Mouse (Mus musculus) megakaryocyte-erythroid progenitor cell, adult 5-6 weeks (primary cell): ENCODE results near the gene Tnfsf12. TPM values are rescaled to one million over a fixed set of nuclear protein-coding genes. Genes with fewer than 3 reads are reported as not detected.
"Not testable (repeated sequence)": the region's sequence is repeated elsewhere in the genome, so short reads cannot be mapped to it uniquely, and the experiment has no call there.

Source experiments
- ATAC-seq: replicated peaks from 2 replicates; pipeline ENCODE4 v1.8.0; 2016; ENCODE audit warnings: mild to moderate bottlenecking, inconsistent platforms; ENCODE audit not compliant: severe bottlenecking, poor library complexity, low FRiP score, low TSS enrichment
- total RNA-seq, 2 experiments: library from RNA; stranded (forward) in 1 of 2; stranded (reverse) in 1 of 2; fragments of 200-1000, 215-1000 nt in 1 of 2; fragments of >200 nt in 1 of 2; fragmentation: Nextera tagmentation in 1 of 2; gene quantifications; 2 replicates each; pipeline ENCODE4 v1.2.3; 2014 to 2017

The Tnfsf12 gene
- total RNA-seq, 2 experiments from 2014 or later: 0.47 TPM; not detected in 1

DNA sequence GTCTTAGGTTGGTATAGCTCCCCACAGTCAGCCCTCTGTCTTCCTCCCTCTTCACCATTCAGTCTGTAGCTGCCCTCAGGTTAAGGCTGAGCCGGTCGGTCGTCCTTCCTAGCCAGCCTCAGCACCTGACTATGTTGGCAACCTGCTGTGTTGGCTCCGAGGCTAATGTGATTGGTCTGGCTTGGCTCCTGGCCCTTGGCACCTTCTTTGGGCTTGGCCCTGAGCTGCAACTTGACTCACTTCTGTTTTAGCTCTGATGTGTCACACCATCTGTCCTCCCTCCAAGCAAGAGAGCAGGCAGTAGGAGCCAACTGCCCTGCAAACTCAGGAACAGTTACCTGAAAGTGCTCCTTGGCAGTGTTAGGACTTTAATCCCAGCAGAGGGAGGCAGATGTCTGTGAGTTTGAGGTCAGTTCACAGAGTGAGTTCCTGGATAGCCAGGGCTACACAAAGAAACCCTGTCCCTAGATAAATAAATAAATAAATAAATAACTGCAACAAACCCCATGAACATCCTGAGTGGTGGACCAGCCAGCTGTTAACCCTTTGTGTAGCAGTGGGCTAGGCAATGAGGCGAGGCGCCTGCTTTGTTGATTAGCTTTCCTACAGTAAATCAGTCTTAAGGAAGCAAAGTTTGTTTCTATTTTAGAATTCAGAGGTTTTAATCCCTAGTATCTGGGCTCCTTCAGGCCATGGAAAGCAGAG is 11.3 kb upstream of the Tnfsf12 start:
- ATAC-seq: 0 out of 2 replicates have a peak, but pooled peaks have one; percentile 36

DNA sequence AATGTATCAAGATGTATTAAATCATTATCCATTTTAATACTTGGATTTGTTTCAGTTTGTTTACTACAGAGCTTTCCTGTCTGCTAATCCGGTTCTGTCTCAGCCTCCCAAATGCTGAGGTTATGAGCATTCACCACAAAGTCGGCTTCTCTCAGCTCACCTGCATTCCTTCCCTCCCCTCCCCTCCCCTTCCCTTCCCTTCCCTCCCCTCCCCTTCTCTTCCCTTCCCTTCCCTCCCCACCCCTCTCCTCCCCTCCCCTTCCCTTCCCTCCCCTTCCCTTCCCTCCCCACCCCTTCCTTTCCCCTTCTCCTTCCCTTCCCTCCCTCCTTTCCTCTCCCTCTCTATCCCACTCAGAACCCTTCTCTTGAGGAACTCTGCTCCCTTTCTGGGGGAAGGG is 9.0 kb upstream of the Tnfsf12 start:
- no peak for ATAC-seq

DNA sequence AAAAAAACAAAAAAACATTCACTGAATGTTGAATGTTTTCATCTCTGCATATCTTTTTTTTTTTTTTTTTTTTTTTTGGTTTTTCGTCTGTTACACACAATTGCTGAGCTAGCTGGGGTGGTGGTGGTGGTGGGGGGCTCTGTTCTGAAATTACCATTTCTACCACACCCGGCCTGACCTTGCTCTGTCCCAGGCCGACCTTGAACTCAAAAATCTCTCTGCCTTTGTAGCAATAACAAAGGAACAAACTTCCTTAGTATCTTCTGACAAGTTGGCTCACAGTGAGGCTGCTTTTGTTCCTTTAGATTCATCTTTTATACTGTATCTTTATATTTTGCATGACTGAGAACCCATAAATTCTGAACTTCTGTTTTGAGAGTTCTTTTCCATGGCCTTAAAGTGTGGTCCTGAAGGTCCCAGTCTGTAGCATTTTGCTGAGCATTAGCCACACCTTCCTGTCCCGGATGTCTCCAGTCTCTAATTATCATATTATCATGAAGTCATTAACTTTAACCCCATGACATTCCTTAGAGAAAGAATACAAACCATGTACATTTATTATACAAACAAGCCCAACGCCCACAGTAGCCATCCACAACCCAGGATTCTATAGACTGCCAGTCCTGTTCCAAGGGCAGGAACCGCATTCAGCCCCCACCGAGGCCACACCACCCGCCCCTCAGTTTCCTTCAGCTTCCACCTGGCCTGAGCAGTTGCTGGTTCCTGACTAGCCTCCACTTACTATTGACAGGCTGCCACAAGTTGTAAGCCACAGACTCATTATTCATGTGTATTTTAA is 8.4 kb upstream of the Tnfsf12 start:
- no peak for ATAC-seq

DNA sequence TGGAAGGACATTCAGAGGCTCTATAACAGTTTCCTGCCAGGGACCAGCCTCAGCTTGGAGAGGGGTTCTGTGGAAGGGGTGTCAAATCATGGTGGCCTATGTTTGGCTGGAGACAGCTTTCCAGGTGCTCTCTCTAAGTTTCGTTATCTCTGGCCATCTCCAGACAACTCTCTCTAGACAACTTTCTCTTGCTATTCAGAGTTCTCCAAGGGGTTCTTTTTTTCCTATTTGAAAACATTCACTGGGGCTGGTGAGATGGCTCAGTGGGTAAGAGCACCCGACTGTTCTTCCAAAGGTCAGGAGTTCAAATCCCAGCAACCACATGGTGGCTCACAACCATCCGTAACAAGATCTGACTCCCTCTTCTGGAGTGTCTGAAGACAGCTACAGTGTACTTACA is 7.7 kb upstream of the Tnfsf12 start:
- not testable (repeated sequence) for ATAC-seq

DNA sequence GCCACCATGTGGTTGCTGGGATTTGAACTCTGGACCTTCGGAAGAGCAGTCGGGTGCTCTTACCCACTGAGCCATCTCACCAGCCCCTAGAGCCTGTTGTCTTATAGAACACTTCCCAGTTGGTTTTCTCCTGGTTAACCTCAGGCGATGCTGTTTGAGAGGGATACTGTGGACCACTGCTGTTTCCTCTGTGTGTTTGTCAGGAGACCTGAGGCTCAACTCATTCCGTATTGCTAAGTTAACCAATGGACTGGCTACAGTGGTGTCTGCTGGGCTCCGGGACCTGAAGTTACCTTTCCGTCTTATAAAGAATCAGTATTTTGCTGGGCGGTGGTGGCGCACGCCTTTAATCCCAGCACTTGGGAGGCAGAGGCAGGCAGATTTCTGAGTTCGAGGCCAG is 7.2 kb upstream of the Tnfsf12 start:
- ATAC-seq: not testable (repeated sequence)

DNA sequence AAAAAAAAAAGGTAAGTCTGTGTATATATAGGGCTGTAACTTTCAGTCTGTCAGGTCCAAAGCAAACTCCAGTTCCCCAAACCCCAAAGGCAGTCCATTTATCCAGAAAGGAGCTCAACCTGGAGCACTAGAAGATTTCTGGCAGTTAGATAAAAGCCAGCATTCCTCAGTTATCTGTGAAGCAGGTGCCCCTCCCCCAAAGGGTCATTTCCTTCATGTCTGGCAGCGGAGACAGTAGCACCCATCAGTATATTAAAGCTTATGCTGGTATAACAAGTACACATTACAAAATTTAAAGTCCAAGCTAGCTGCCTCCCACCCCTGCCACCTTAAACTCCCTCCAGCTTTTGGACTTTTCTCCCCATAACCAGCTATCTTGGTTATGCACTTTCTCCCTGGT is 3.9 kb upstream of the Tnfsf12 start:
- no peak for ATAC-seq

DNA sequence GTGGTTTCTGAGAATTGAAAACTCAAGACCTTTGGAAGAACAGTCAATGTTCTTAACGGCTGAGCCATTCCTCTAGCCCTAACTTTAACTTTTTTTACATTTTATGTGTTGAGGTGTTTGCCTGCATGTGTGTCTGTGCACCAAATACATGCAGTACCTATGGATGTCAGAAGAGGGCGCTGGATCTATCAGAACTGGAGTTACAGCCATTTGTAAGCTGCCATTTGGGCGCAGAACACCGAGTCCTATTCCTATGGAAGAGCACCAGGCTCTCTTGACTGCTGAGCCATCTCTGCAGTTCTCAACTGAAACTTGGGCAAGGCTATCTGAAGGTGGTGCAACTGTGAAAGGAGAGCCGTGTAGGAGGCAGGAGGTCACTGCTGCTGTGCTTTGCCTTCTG is 2.9 kb upstream of the Tnfsf12 start:
- ATAC-seq: no peak

DNA sequence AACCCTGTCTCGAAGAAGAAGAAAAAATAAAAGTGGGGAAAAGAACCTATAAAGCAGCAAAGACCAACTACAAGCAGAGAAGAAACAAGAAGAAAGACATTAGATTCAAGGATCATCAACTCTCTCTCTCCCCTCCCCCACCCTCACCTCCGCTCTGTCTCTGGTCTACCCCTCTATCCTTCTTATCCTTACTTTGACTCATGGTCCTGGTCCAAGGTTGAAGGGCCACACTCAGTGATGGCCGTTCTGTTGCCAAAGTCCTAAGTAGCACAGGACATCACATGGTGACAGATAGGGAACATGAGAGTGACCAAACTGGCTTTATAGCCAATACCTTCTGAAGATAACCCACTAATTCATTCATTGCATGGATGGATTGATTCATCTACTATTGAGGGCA is 1.7 kb upstream of the Tnfsf12 start:
- ATAC-seq: no peak

DNA sequence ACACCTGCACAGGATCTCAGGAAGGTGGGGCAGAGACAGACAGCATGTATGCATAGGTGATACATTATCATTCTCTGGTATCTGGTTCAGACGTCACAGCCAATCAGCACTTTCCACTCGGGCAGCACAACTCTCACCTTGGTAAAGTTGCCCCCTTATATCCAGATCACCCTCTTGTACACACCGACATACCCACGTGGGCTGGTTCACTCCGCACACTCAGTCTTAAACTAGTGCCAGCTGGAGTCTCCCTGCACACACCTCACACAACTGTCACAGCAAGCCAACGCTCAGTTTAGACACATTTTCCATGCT is 646 bp downstream of the Tnfsf12 start:
- ATAC-seq: 0 out of 2 replicates have a peak, but pooled peaks have one; percentile 11

DNA sequence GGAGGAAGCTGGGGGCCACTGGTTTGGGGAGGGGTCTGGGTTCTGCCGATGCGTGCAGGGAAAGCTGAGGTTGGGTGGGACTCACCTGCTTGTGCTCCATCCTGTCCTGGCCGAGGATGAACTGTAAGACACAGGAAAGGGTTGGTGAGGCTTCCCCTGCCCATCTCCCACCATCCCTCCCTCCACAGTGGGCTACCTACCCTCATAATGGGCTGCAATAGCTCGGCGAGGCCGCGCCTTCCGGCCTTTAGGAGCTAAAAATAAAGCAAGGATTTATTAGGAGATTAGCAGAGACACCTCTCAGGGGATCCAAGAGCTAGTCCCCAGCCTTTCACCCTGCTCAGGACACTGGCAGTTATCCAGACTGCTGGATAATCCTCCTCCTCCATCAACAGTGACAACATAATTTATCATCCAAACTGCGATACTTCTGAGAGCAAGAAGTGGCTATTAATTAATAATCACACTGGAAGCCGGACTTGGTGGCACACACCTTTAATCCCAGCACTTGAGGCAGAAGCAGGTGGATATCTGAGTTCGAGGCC is 2.2 kb downstream of the Tnfsf12 start:
- ATAC-seq: no peak

DNA sequence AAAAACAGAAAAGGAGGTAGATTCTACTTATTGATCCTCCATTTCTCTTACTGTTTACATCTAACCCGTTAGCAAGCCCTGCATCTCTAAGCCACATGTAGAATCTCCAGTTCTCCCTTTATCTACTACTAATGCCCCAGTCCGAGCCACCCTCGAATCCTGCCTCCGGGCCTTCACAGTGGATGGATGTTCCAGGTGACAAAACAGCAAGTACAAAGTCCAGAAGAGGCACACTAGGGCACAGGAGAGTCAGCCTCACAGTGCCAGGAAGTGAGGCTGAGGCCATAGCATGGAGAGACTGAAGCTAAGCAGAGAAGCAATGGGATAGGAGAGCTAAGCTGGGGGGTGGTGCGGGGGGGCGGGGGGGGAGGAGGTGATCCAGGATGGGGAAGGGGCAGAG is 2.8 kb downstream of the Tnfsf12 start:
- no peak for ATAC-seq

DNA sequence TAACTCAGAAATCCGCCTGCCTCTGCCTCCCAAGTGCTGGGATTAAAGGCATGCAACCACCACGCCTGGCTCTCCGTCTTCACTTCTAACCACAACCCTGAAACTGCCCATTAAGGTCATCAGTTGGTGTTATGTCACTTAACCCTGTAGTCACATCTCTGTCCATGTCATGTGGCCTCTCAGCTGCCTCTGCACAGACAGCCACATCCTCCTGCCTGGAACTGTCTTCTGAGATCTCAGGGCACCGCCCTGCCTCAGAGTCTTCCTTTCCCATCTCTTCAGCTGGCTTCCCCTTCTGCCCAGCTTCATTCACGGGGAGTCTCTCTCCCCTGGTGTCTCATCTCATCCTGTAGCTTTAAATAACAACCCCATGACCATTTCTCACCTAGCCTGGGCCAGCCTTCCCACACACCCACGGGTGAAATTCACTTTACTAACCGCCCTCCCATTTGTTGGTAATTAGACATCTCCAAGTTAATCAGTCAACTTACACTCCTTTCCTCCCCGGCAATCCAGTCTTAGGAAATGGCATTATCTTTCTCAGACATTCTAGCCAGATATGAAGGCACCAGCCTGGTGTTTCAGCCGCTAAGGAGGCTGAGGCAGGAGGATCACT is 3.3 kb downstream of the Tnfsf12 start:
- ATAC-seq: no peak

DNA sequence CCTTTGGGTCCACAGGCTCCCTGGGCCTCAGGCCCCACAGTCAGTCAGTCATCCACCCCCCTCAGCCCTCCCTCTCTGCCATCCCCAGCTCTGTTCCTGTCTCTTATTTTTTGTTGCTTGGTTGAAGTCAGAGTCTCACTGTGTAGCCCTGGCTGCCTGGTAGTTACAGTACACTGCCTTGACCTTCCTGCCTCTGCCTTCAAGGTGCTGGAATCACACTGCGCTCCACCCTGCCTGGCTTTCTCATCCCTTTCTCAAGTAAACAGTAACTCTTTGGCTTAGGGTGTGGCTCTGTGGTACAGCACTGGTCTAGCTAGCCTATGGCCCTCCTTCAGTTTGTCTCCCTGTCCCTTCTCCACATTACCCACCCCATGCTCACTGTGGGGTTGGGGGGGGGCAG is 5.8 kb downstream of the Tnfsf12 start:
- ATAC-seq: no peak

DNA sequence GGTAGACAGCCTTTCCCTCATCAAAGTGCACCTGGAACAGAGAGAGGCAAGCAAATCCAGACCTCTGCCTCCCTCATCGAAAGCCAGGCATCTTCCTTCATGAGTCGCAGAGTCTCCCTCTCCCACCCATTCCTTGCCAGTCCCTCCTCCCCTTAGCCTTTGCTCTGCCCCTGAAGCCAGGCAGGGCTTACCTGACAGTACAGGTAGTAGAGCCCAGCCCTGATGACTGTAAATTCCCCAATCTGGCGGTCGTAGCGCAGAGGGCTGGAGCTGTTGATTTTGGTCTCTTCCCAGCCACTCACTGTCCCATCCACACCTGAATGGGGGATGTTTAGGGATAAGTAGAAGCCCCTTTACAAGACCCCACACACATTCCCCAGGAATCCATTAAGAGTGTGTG is 8.6 kb downstream of the Tnfsf12 start:
- ATAC-seq: no peak

DNA sequence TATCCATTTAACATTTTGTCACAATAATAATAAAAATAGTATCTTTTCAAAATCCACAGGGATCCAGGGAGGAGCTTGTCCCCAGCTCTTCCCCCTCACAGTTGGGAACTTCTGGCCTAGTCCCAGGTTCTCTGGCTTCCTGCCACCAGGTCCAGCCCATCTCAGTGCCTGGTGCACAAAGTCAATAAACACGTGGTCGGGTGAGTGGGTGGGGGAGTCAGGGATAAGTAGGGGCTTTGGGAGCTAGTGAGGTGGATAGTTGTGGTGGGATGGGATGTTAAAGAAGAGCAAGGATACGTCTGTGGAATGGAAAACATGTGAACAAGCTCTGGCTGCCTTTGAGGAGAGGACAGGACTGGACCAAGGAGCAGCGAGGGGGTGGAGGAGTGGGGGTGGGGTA is 9.3 kb downstream of the Tnfsf12 start:
- no peak for ATAC-seq

DNA sequence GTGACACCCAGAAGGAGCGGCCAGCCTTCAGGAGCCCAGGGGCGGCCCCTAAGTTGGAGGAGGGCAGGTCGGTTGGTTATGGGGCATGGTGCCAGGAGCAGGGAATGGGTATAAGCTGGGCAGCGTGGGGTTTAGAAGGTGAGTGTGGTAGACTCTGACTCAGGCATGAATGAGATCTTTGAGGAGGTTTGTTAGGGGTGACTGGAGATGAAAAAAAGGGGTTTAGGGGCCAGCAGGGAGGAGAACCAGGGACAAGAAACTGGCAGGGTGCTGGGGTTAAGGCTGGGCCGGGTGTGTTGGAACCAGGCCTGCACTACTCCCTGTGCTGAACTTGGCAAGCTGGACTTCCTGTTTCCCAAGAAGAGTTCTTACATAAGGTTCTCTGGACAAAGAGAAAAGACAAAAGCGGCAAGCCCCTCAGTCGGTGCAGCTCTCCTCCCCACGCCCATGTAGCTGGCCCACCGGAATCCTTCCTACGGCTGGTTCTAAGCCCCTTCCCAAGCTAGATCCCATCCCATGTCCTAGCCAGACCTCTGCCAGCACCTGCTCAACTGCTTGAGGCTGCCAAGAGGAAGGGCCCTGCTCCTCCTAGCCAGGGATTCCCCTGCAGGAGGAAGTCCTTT is 10.0 kb downstream of the Tnfsf12 start, which contains the start of gene Tnfsf13:
Gene Tnfsf13 (minus strand): TSS at position 259 of the 623 bp plus-strand sequence.
- peak; percentile 49 for ATAC-seq

DNA sequence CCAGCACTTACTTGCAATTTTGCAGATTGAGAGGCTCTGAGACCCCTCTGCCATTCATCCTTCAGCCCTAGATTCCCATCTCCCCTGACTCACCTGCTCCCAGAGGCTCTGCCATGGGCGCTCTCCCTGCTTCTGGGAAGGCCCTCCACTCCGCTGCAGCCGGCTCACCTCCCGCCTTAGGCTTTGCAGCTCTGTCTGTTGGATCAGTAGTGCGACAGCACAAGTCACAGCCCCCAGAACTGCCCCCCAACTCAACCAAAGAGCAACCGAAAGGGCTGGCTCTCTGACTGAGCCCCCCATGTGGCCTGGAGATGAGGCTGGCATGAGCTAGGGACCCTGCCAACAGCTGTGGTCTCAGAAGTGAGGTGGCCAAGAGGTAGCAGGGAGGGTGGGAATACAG is 10.7 kb downstream of the Tnfsf12 start:
- no peak for ATAC-seq

DNA sequence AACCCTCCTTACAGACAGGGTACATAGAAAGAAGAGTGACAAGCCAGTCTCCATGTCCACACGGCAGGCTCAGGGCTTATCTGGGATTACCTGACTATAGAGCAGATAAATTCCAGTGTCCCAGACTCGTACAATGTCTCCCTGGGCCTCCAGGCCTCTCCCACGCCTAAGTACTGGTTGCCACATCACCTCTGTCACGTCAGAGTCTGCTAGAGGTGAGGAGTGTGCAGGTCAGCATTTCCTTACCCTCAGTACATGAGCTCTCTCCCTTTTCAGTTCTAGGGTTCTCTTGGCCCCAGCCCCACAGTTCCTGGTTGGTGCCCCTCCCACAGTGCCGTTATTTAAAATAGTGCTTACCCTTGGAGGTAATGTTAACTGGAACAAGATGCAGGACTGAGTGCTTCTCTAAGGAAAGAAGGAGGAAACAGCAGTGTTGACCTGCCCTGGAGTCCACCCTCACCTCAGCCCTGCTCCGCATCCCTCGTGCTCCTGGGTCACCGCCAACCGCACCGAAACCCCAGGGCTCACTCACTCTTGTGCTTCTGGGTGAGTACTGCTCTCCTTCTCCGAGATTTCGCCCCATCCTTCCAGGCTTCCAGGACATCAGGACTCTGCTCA is 11.4 kb downstream of the Tnfsf12 start:
- ATAC-seq: no peak

DNA sequence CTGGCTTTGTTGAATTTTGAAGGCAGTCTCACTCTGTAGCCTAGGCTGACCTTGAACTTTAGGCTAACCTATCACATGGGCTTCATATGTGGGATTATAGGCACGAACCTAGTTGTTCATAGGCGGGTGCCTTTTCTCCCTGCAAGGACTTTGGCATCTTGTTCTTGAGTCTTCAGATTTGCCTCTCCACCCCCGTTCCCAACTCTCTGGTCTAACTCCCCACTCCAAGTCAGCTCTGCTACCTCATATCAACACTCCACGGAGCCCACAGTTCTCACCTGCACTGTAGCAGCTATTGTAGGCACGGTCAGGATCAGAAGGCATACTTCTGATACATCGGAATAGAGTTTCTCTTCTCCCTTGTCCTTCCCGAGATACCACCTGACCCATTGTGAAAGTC is 12.1 kb downstream of the Tnfsf12 start:
- no peak for ATAC-seq
